Mouse (Mus musculus): ENCODE data around the gene Sgcb. TPM values are rescaled to one million over a fixed set of nuclear protein-coding genes. Genes with fewer than 3 reads are reported as not detected.

Gene Sgcb
- 9.2 TPM for polyA plus RNA-seq (2014; fragmentation: Illumina TruSeq; extraction: RNeasy Lipid Tissue Mini Kit (QIAGEN cat#74804); ENCODE audit: low replicate concordance)

GRCm38 (mm10) chr5:73647261-73647900 lies at the start of gene Sgcb:
Gene Sgcb, minus strand, starts transcription at chr5:73647790.

GRCm38 (mm10) chr5:73651061-73651854 lies 3.7 kb upstream of the Sgcb start, which contains the start of gene Spata18:
Gene Spata18, plus strand, starts transcription at chr5:73651379.

GRCm38 (mm10) chr5:73632291-73632690 lies 15.3 kb downstream of the Sgcb start, which contains the start of gene Lrrc66:
Gene Lrrc66, minus strand, starts transcription at chr5:73632526.

Other genes with a start within 250 kb of the Sgcb start
- 1.2 TPM for gene Cwh43, start 241.7 kb downstream of the Sgcb start, polyA plus RNA-seq (2014; fragmentation: Illumina TruSeq; extraction: RNeasy Lipid Tissue Mini Kit (QIAGEN cat#74804); ENCODE audit: low replicate concordance)
- 79.7 TPM for gene Dcun1d4, start 166.8 kb downstream of the Sgcb start, polyA plus RNA-seq (2014; fragmentation: Illumina TruSeq; extraction: RNeasy Lipid Tissue Mini Kit (QIAGEN cat#74804); ENCODE audit: low replicate concordance)
- 50.8 TPM for gene Lrrc66, start 15.3 kb downstream of the Sgcb start, polyA plus RNA-seq (2014; fragmentation: Illumina TruSeq; extraction: RNeasy Lipid Tissue Mini Kit (QIAGEN cat#74804); ENCODE audit: low replicate concordance)
- gene Spata18, start 3.6 kb upstream of the Sgcb start, polyA plus RNA-seq (2014; fragmentation: Illumina TruSeq; extraction: RNeasy Lipid Tissue Mini Kit (QIAGEN cat#74804); ENCODE audit: low replicate concordance): not detected